Mouse (Mus musculus): ENCODE measurements around the gene Grid1.

GRCm38 (mm10) chr14:34774231-34774630 lies 45.7 kb upstream of the Grid1 start:
- TF ChIP-seq GATA1 (IDR thresholded peaks at IDR 0.05; ENCODE audit: borderline replicate concordance, low read length) (no peak), FLI1 (IDR thresholded peaks at IDR 0.05; ENCODE audit: low read length) (no peak)
